Mouse (Mus musculus) liver, embryonic 14.5 days (tissue): ENCODE data around the gene Smarcad1. TPM values are rescaled to one million over a fixed set of nuclear protein-coding genes. Genes with fewer than 3 reads are reported as not detected.
"Not testable (repeated sequence)": the region's sequence is repeated elsewhere in the genome, so short reads cannot be mapped to it uniquely, and the experiment has no call there.

Experiments
- ATAC-seq: fragments of 200-750 bp; cut with Nextera tagmentation; 2 replicates; pipeline ENCODE4 v1.8.0; 2017; ENCODE audit warnings: moderate number of reproducible peaks, mild to moderate bottlenecking, moderate library complexity; ENCODE audit not compliant: insufficient read depth
- DNase-seq, 3 experiments: peaks; one replicate each; pipeline ENCODE4 v3.0.0-alpha.2; 2012 to 2013; ENCODE audit warnings: low read depth in 3 of 3, low spot score in 3 of 3
- H3K27ac ChIP-seq: fragments of 300-500 bp; sonication (generic); 2 replicates; pipeline ENCODE4 v1.5.1; 2014; ENCODE audit warnings: moderate library complexity, mild to moderate bottlenecking, control low read depth, inconsistent platforms
- H3K27me3 ChIP-seq: fragments of 300-500 bp; sonication (generic); 2 replicates; pipeline ENCODE4 v1.6.1; 2014; ENCODE audit warnings: mild to moderate bottlenecking, low read length, moderate library complexity; ENCODE audit not compliant: control insufficient read depth, insufficient read depth
- H3K36me3 ChIP-seq: fragments of 300-500 bp; sonication (generic); replicated peaks from 2 replicates; pipeline ENCODE4 v1.6.1; 2014; ENCODE audit warnings: low read depth; ENCODE audit not compliant: control insufficient read depth, insufficient read depth
- H3K4me1 ChIP-seq, 2 experiments: fragments of 200-500 bp in 1 of 2; fragments of 300-500 bp in 1 of 2; sonication (generic) in 1 of 2; replicated peaks; 2 replicates each; pipeline ENCODE4 v1.6.1; 2012 to 2014; ENCODE audit warnings: antibody characterized with exemption in 1 of 2, inconsistent platforms in 1 of 2, low read length in 1 of 2; ENCODE audit not compliant: control insufficient read depth in 2 of 2, insufficient read depth in 2 of 2
- H3K4me2 ChIP-seq: fragments of 300-500 bp; sonication (generic); 2 replicates; pipeline ENCODE4 v1.6.1; 2014; ENCODE audit warnings: low read depth, mild to moderate bottlenecking, control low read depth, moderate library complexity
- H3K4me3 ChIP-seq, 2 experiments: fragments of 200-500 bp in 1 of 2; fragments of 300-500 bp in 1 of 2; sonication (generic) in 1 of 2; 2 replicates each; pipeline ENCODE4 v1.5.1; 2012 to 2014; ENCODE audit warnings: low read depth in 2 of 2, low read length in 2 of 2, mild to moderate bottlenecking in 2 of 2, control low read depth in 1 of 2, inconsistent platforms in 1 of 2, moderate library complexity in 1 of 2; ENCODE audit not compliant: insufficient read depth in 1 of 2
- H3K9ac ChIP-seq: fragments of 300-500 bp; sonication (generic); replicated peaks from 2 replicates; pipeline ENCODE4 v1.6.1; 2014; ENCODE audit warnings: mild to moderate bottlenecking, control low read depth, moderate library complexity
- H3K9me3 ChIP-seq: fragments of 300-500 bp; sonication (generic); 2 replicates; pipeline ENCODE4 v1.6.1; 2016; ENCODE audit warnings: low read length, mixed read lengths; ENCODE audit not compliant: control insufficient read depth
- CTCF ChIP-seq: IDR thresholded peaks from 2 replicates; pipeline ENCODE4 v1.5.1; 2016; ENCODE audit warnings: antibody characterized with exemption, low read depth, control low read depth
- EP300 ChIP-seq: IDR thresholded peaks from 2 replicates; pipeline ENCODE4 v1.6.1; 2016; ENCODE audit warnings: antibody characterized with exemption, low read depth
- WGBS: fragments of 180-500 bp; shearing (Covaris S2); extraction: QIAGEN DNeasy Blood & Tissue Kit; methylation state at CpG from one replicate; pipeline ENCODE4 v1.1.7; 2014; ENCODE audit not compliant: insufficient replicate concordance; 5-methylcytosine and 5-hydroxymethylcytosine counted together
- polyA plus RNA-seq, 2 experiments: library from polyadenylated mRNA; depleted of rRNA in 1 of 2; stranded (reverse) in 1 of 2; unstranded in 1 of 2; fragments of >200 nt; fragmentation: Nextera tagmentation in 1 of 2; extraction: Ambion mirVana in 1 of 2; gene quantifications; 2 replicates each; pipeline versions ENCODE4 v1.2.1 to v1.2.3; 2012 to 2014

Gene Smarcad1
- polyA plus RNA-seq, 2 experiments = 14.2 to 17.6 TPM

- no peak for TF ChIP-seq CTCF
- no peak for TF ChIP-seq EP300
- H3K27ac ChIP-seq = no peak overlapping the region
- no peak overlapping the region for H3K4me3 ChIP-seq
- no peak overlapping the region for H3K9ac ChIP-seq
- H3K36me3 ChIP-seq = no peaks in the 10 kb centered on the region
- H3K27me3 ChIP-seq = no peaks in the 10 kb centered on the region
- WGBS = 27% methylated on average over 5 of the region's 5 CpGs
- ATAC-seq (no peak), DNase-seq (no peak)
- no peaks in the 10 kb centered on the region for H3K4me1 ChIP-seq
- no peaks in the 10 kb centered on the region for H3K9me3 ChIP-seq
- no peak overlapping the region for H3K4me2 ChIP-seq
These were observed 33.5 kb upstream of the Smarcad1 start for GRCm38 (mm10) chr6:65008836-65009235.

- H3K36me3 ChIP-seq = no peaks in the 10 kb centered on the region
- no peaks in the 10 kb centered on the region for H3K27me3 ChIP-seq
- H3K4me1 ChIP-seq = no peaks in the 10 kb centered on the region
- H3K9ac ChIP-seq = no peak overlapping the region
- 50% methylated on average over 5 of the region's 5 CpGs for WGBS
- DNase-seq (no peak), ATAC-seq (no peak)
- no peak overlapping the region for H3K4me3 ChIP-seq
- H3K9me3 ChIP-seq = no peaks in the 10 kb centered on the region
- no peak overlapping the region for H3K4me2 ChIP-seq
- TF ChIP-seq CTCF (no peak), EP300 (no peak)
- no peak overlapping the region for H3K27ac ChIP-seq
These were observed 30.9 kb upstream of the Smarcad1 start for GRCm38 (mm10) chr6:65011444-65011990.

GRCm38 (mm10) chr6:65012142-65012541, 30.2 kb upstream of the Smarcad1 start:
- no peak for TF ChIP-seq EP300
- TF ChIP-seq CTCF = no peak
- no peaks in the 10 kb centered on the region for H3K9me3 ChIP-seq
- H3K27me3 ChIP-seq = no peaks in the 10 kb centered on the region
- no peak for DNase-seq
- no peak for ATAC-seq
- no peak overlapping the region for H3K4me2 ChIP-seq
- H3K27ac ChIP-seq = no peak overlapping the region
- WGBS = 65% methylated on average over 2 of the region's 2 CpGs
- no peak overlapping the region for H3K9ac ChIP-seq
- H3K4me1 ChIP-seq = no peaks in the 10 kb centered on the region
- H3K36me3 ChIP-seq = no peaks in the 10 kb centered on the region
- H3K4me3 ChIP-seq = no peak overlapping the region

GRCm38 (mm10) chr6:65017566-65017965, 24.8 kb upstream of the Smarcad1 start:
- H3K9ac ChIP-seq = no peak overlapping the region
- no peaks in the 10 kb centered on the region for H3K36me3 ChIP-seq
- ATAC-seq = no peak
- no peak overlapping the region for H3K27ac ChIP-seq
- H3K4me3 ChIP-seq = no peak overlapping the region
- DNase-seq = no peak
- WGBS = 73% methylated on average over 10 of the region's 10 CpGs
- no peaks in the 10 kb centered on the region for H3K27me3 ChIP-seq
- H3K9me3 ChIP-seq = no peaks in the 10 kb centered on the region
- no peaks in the 10 kb centered on the region for H3K4me1 ChIP-seq
- TF ChIP-seq EP300 (no peak), CTCF (no peak)
- H3K4me2 ChIP-seq = no peak overlapping the region

DNA sequence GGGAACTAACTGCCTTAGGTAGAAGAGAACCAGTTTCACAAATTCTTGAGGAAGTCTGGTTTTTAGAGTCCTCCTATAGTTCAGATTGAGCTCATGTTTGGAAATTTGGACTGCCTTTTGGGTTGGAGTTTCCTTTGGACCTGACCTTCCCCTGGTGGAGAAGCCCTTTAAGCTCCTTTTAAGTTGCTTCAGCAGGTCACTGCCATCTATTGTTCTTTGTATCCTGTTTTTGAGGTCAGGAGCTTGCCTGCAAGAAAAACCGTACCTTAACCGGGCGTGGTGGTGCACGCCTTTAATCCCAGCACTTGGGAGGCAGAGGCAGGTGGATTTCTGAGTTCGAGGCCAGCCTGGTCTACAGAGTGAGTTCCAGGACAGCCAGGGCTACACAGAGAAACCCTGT, 23.4 kb upstream of the Smarcad1 start:
- not testable (repeated sequence) for H3K4me3 ChIP-seq, H3K27ac ChIP-seq, H3K36me3 ChIP-seq, H3K4me1 ChIP-seq, H3K9ac ChIP-seq, H3K9me3 ChIP-seq, H3K27me3 ChIP-seq, DNase-seq, ATAC-seq, H3K4me2 ChIP-seq
- 46% methylated on average over 5 of the region's 5 CpGs for WGBS

- Histone ChIP-seq H3K27ac (no peak overlapping the region), H3K9me3 (no peaks in the 10 kb centered on the region), H3K27me3 (no peaks in the 10 kb centered on the region), H3K4me3 (no peak overlapping the region), H3K4me2 (no peak overlapping the region), H3K9ac (no peak overlapping the region), H3K36me3 (no peaks in the 10 kb centered on the region), H3K4me1 (no peaks in the 10 kb centered on the region)
- TF ChIP-seq EP300 = no peak
- no peak for TF ChIP-seq CTCF
- DNase-seq (no peak), ATAC-seq (no peak)
- 34% methylated on average over 4 of the region's 4 CpGs for WGBS
These were observed 20.5 kb upstream of the Smarcad1 start for GRCm38 (mm10) chr6:65021883-65022282.
